Mouse (Mus musculus) small intestine, adult 2 months (tissue): ENCODE results near the gene Pilrb2.

Source experiments
- CTCF ChIP-seq: fragments of 200-500 bp; IDR thresholded peaks from 2 replicates; pipeline ENCODE4 v1.5.1; 2012; ENCODE audit warnings: low read depth, mild to moderate bottlenecking, control low read depth, inconsistent platforms, low read length, moderate library complexity, mixed read lengths; ENCODE audit not compliant: insufficient replicate concordance, insufficient read length; ENCODE audit errors: extremely low read depth
- POLR2A ChIP-seq: fragments of 200-500 bp; IDR thresholded peaks from 2 replicates; pipeline ENCODE4 v1.6.1; 2012; ENCODE audit warnings: low read depth, mild to moderate bottlenecking, control low read depth, inconsistent platforms, low read length, moderate library complexity

GRCm38 (mm10) chr5:137887666-137888065, 16.1 kb upstream of the Pilrb2 start:
- TF ChIP-seq POLR2A (no peak), CTCF (no peak)
